Mouse (Mus musculus) heart, postnatal 0 days (tissue): ENCODE data around the gene Gtpbp6.

Experiments
- CTCF ChIP-seq: IDR thresholded peaks from 2 replicates; pipeline ENCODE4 v1.5.1; 2016; ENCODE audit warnings: antibody characterized with exemption, control low read depth, low read depth
- EP300 ChIP-seq: IDR thresholded peaks from 2 replicates; pipeline ENCODE4 v1.6.1; 2016; ENCODE audit warnings: antibody characterized with exemption, low read depth

DNA sequence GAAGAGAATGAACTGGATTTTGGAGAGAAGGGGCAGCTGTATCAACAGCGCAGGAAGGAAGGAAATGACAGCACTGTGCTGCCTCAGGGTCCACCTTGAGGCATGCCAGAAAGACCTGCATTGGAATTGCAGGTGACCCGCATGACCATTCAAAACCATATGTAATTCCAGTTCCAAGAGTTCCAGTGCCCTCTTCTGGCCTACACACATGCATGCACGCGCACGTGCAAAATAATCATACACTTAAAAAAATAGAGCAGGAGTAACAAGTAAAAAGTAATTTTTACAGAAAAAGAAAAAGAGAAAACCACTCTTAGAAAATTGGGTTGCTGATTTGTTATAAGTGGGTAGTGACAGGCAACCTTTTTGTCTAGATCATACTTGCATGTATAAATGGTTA, 35.0 kb upstream of the Gtpbp6 start:
- TF ChIP-seq CTCF, result peak; percentile 44
- no peak for TF ChIP-seq EP300
